Mouse (Mus musculus) E14TG2a.4 (cell line): ENCODE measurements at regions not wholly inside any gene's neighbourhood (a gene's known extent, or its start where the extent isn't known, plus 50 kb on each side); places are given as distances from the start of the nearest gene placed in this dataset.

Experiments
- CTCF ChIP-seq: conservative IDR thresholded peaks from 2 replicates; pipeline ENCODE4 v1.5.1; 2014; ENCODE audit warnings: low read length
- POU5F1 ChIP-seq: IDR thresholded peaks from 2 replicates; pipeline ENCODE4 v1.6.1; 2014; ENCODE audit warnings: low read length, borderline replicate concordance

DNA sequence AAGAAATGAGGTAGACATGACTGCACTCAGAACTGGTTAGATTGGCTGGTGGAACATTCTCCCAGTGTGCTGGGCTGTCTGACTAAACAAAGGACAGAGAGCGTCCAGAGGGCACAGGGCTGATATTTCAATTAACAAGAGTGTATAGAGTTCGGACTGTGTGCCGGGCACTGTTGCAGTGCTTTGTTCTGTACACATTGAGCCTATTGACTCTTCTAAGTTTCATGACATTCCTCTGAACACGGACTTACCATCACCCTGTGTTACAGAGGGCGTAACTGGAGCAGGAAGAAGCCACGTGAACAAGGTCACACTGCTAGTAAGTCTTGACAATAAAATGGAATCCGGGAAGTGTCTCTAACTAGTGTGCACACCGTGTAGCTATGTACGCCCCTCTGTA is 92.1 kb upstream of the Barx2 start:
- TF ChIP-seq CTCF (no peak), POU5F1 (no peak)
